Mouse (Mus musculus) midbrain, embryonic 14.5 days (tissue): ENCODE measurements at regions not wholly inside any gene's neighbourhood (a gene's known extent, or its start where the extent isn't known, plus 50 kb on each side); places are given as distances from the start of the nearest gene placed in this dataset.

ENCODE experiments used
- ATAC-seq: fragments of 200-750 bp; cut with Nextera tagmentation; 2 replicates; pipeline ENCODE4 v1.8.0; 2017; ENCODE audit warnings: moderate number of reproducible peaks, moderate library complexity; ENCODE audit not compliant: low FRiP score, low TSS enrichment
- DNase-seq: peaks from one replicate; pipeline ENCODE4 v3.0.0-alpha.2; 2015
- H3K27ac ChIP-seq: fragments of 300-500 bp; sonication (generic); replicated peaks from 2 replicates; pipeline ENCODE4 v1.5.1; 2014; ENCODE audit warnings: mild to moderate bottlenecking, low read depth, low read length, moderate library complexity
- H3K27me3 ChIP-seq: fragments of 300-500 bp; sonication (generic); 2 replicates; pipeline ENCODE4 v1.6.1; 2014; ENCODE audit warnings: low read length, control low read depth, mixed read lengths; ENCODE audit not compliant: control insufficient read depth, insufficient read depth
- H3K36me3 ChIP-seq: fragments of 300-500 bp; sonication (generic); 2 replicates; pipeline ENCODE4 v1.6.1; 2014; ENCODE audit warnings: low read length, control low read depth; ENCODE audit not compliant: control insufficient read depth, insufficient read depth
- H3K4me1 ChIP-seq: fragments of 300-500 bp; sonication (generic); 2 replicates; pipeline ENCODE4 v1.6.1; 2014; ENCODE audit warnings: mild to moderate bottlenecking, antibody characterized with exemption, low read length, control low read depth; ENCODE audit not compliant: control insufficient read depth, insufficient read depth
- H3K4me2 ChIP-seq: fragments of 300-500 bp; sonication (generic); 2 replicates; pipeline ENCODE4 v1.6.1; 2014; ENCODE audit warnings: mild to moderate bottlenecking, low read length, moderate library complexity
- H3K4me3 ChIP-seq: fragments of 300-500 bp; sonication (generic); replicated peaks from 2 replicates; pipeline ENCODE4 v1.5.1; 2014; ENCODE audit warnings: low read depth, low read length
- H3K9ac ChIP-seq: fragments of 300-500 bp; sonication (generic); replicated peaks from 2 replicates; pipeline ENCODE4 v1.6.1; 2014; ENCODE audit warnings: mild to moderate bottlenecking, low read length, moderate library complexity
- H3K9me3 ChIP-seq: fragments of 300-500 bp; sonication (generic); 2 replicates; pipeline ENCODE4 v1.6.1; 2016; ENCODE audit warnings: low read length, control low read depth, mixed read lengths; ENCODE audit not compliant: control insufficient read depth
- WGBS: fragments of 180-500 bp; shearing (Covaris S2); extraction: QIAGEN DNeasy Blood & Tissue Kit; methylation state at CpG from one replicate; pipeline ENCODE4 v1.1.7; 2014; 5-methylcytosine and 5-hydroxymethylcytosine counted together

DNA sequence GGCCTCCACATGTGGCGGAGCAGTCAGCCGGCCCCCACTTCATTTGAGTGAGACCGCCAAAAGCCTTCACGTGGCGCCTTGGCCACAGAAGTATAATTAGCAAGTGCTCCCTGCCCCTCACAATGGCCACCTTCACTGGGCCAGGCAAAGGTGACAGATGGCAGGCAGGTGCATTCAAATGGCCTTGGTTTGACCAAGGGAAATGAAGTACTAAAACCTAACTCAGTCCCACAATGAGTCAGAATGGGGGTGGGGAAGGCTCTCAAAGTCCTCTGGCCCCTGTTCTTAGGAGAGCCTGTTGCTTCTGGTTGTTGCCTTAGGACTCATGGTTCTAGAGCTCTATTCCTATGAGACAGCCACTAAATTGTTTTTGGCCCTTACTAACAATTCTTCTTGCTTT lies 147.2 kb upstream of the Bcl6 start:
- Histone ChIP-seq H3K36me3 (no peaks in the 10 kb centered on the region), H3K27ac (no peak overlapping the region), H3K27me3 (no peaks in the 10 kb centered on the region), H3K9me3 (no peaks in the 10 kb centered on the region), H3K4me3 (no peak overlapping the region), H3K4me1 (no peaks in the 10 kb centered on the region), H3K4me2 (no peak overlapping the region), H3K9ac (no peak overlapping the region)
- whole genome bisulfite sequencing = 95% methylated on average over 5 of the region's 5 CpGs
- no peak for DNase-seq
- no peak for ATAC-seq

DNA sequence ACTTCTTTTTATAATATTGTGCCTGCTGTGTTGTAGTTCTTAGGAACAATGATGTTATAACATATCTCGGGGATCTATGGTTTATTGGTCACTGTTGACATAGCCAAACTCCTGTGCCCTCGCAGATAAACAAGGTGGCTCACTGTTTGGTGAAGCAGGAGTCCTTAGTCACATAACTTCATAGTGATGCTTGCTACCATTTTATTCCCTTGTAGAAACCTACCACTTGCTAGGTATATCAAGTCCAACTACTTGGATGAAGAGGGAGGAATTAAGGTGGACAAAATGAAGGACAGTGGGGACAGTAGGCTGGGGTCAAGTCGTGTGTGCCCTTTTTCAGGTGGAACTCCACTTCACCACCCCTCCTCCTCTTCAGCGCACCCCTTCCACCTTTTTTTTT lies 146.7 kb upstream of the Bcl6 start:
- ATAC-seq (no peak), DNase-seq (no peak)
- H3K9ac ChIP-seq = no peak overlapping the region
- H3K4me3 ChIP-seq = no peak overlapping the region
- H3K27me3 ChIP-seq = no peaks in the 10 kb centered on the region
- WGBS = 96% methylated on average over 4 of the region's 4 CpGs
- H3K27ac ChIP-seq = no peak overlapping the region
- H3K4me2 ChIP-seq = no peak overlapping the region
- no peaks in the 10 kb centered on the region for H3K4me1 ChIP-seq
- H3K9me3 ChIP-seq = no peaks in the 10 kb centered on the region
- no peaks in the 10 kb centered on the region for H3K36me3 ChIP-seq

DNA sequence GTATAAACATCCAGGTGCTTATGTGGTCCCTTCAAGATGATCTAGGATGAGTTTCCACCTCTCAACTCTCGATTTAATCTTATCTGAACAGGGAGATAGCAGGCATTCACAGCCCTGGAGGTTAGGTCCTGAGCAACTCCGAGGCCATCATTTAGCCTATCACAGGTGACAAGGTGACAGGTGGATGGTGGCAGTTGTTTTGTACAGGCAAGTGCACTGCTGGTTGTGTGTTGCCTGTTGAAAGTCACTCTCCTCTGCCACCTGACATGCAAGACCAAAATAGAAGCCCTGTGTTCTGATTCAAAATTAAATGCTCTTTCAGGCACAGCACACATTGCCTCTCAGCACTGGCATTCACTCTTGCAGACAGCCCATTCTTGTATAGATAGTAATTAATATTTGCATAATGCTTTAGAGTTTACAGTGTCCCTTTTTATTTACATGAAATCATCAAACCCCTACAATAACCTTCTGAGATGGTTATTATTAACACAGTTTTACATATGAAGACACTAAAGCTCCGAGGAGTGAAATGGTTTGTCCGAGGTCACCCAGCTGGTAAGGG lies 145.9 kb upstream of the Bcl6 start:
- H3K9ac ChIP-seq = no peak overlapping the region
- no peak for DNase-seq
- H3K4me1 ChIP-seq = no peaks in the 10 kb centered on the region
- no peaks in the 10 kb centered on the region for H3K27me3 ChIP-seq
- 90% methylated on average over 4 of the region's 4 CpGs for WGBS
- H3K36me3 ChIP-seq = no peaks in the 10 kb centered on the region
- no peak overlapping the region for H3K4me3 ChIP-seq
- ATAC-seq = no peak
- H3K9me3 ChIP-seq = no peaks in the 10 kb centered on the region
- no peak overlapping the region for H3K4me2 ChIP-seq
- H3K27ac ChIP-seq = no peak overlapping the region

DNA sequence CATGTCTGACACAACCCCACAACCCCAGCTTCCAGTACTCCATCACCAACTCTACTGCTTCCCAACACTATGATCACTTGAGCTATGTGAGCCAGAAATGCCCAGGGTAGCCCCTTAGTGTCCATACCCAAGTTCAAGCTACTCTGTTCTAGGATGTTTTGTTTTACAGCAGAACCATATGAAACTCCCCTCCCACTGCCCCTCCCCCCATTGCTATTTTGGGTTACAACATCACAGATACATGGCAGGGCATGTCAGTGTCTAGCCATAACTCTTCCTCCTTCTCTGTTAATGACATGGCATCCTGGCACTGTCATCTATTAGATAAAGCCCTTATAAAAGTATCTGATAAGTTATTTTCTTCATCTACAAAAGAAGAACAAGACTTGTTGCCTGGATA lies 142.0 kb upstream of the Bcl6 start:
- Histone ChIP-seq H3K4me1 (no peaks in the 10 kb centered on the region), H3K4me3 (no peak overlapping the region), H3K9ac (no peak overlapping the region), H3K9me3 (no peaks in the 10 kb centered on the region), H3K36me3 (no peaks in the 10 kb centered on the region), H3K4me2 (no peak overlapping the region), H3K27me3 (no peaks in the 10 kb centered on the region), H3K27ac (no peak overlapping the region)
- no peak for ATAC-seq
- no peak for DNase-seq

DNA sequence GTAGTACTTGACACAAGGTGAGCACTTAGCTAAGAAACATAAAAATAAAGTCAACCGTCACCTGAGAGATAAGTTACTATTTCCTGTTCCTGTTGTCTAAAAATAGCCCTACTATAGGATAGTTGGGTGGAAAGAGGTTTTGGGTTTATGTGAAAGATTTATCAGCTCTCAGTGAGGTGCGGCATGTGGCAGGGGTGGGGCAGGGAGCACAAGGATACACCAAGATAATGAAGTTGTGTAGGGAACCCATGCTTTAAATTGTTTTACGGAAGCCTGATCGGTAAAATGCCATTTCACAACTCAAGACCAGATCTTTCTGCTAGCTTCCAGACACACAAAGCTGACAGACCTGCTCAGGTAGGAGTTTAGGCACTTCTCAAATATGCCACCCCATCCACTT lies 141.0 kb upstream of the Bcl6 start:
- ATAC-seq (no peak), DNase-seq (no peak)
- Histone ChIP-seq H3K36me3 (no peaks in the 10 kb centered on the region), H3K9me3 (no peaks in the 10 kb centered on the region), H3K9ac (no peak overlapping the region), H3K4me3 (no peak overlapping the region), H3K27ac (no peak overlapping the region), H3K27me3 (no peaks in the 10 kb centered on the region), H3K4me1 (no peaks in the 10 kb centered on the region), H3K4me2 (no peak overlapping the region)
- WGBS = 95% methylated on average over 4 of the region's 4 CpGs

DNA sequence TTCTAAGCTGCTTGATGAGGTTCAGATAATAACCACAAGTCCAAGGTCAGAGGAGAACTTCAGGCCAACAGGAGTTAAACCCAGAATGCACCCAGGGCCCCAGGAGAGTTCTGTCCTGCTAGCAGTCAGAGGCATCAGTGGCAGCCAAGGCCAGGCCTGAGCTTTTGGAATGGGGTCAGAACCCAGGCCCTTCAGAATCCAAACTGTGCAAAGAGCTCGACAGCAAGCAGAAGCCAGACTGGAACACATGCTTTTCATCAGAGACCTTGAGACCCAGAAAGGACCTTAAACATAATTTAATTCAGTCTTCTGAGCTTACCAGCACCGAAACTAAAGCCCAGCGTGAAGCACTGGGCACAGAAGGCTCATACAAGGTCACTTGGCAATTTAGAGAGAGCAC lies 139.9 kb upstream of the Bcl6 start:
- DNase-seq = no peak
- Histone ChIP-seq H3K27ac (no peak overlapping the region), H3K4me1 (no peaks in the 10 kb centered on the region), H3K4me2 (no peak overlapping the region), H3K4me3 (no peak overlapping the region), H3K9me3 (no peaks in the 10 kb centered on the region), H3K9ac (no peak overlapping the region), H3K27me3 (no peaks in the 10 kb centered on the region), H3K36me3 (no peaks in the 10 kb centered on the region)
- 50% methylated on average over 3 of the region's 3 CpGs for WGBS
- ATAC-seq = no peak

DNA sequence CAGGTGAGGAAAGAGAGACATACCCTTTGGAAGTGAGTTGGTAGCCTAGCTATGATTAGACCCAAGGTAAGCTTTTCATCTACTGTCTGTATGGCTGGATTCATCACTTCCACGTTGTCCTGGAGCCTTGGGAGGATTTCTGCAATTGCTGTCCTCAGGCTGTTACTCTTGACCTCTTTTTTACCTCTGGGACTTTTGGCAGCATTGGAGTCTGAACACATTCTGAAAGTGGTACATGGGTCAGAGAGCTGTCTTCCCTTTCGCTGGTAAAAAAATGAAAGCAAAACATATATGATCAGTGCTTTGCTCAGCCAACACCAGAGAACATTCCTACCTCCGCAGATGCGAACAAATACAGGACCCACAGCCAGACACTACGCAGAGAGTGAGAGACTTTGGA lies 136.1 kb upstream of the Bcl6 start:
- 89% methylated on average over 5 of the region's 5 CpGs for WGBS
- Histone ChIP-seq H3K27ac (no peak overlapping the region), H3K9ac (no peak overlapping the region), H3K4me2 (no peak overlapping the region), H3K4me3 (no peak overlapping the region), H3K36me3 (no peaks in the 10 kb centered on the region), H3K27me3 (no peaks in the 10 kb centered on the region), H3K9me3 (no peaks in the 10 kb centered on the region), H3K4me1 (no peaks in the 10 kb centered on the region)
- DNase-seq = no peak
- ATAC-seq = no peak

DNA sequence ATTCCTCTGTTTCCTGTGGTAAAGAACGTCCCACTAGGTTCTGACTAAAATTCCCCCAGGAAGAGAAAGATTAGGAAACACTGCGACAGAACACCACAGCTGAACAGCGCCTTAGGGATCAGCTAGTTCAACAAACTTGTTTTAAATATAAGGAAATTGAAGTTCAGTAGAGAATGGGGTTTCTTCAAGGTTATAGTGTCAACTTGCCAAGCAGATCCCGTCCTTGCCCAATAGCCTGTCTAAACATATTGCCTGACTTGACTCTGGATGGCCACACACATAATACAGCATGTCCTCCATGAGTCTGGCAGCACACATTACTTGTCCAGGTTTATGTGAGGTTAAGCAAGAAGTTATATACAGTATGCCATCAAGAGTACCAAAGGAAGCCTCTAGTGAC lies 135.4 kb upstream of the Bcl6 start:
- H3K4me3 ChIP-seq = no peak overlapping the region
- H3K4me2 ChIP-seq = no peak overlapping the region
- no peaks in the 10 kb centered on the region for H3K9me3 ChIP-seq
- no peaks in the 10 kb centered on the region for H3K27me3 ChIP-seq
- WGBS = 89% methylated on average over 4 of the region's 4 CpGs
- H3K4me1 ChIP-seq = no peaks in the 10 kb centered on the region
- H3K36me3 ChIP-seq = no peaks in the 10 kb centered on the region
- H3K27ac ChIP-seq = no peak overlapping the region
- no peak for ATAC-seq
- no peak for DNase-seq
- H3K9ac ChIP-seq = no peak overlapping the region

DNA sequence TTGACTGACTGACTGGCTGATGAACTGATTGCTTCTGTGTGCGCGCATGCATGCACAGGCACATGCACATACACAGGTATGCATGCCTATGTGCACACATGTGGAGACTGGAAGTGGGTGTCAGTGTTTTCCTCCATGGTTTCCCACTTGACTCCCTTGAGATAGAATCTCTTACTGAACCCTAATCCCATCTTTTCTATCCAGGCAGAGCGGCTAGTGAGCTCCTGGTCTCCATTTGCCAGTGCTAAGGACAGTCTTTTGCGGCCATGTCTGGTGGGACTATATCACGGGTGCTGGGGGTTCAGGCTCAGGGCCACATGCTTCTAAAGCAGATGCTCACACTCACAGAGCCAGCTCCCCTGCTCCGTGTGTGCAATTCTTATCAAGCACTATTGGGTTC lies 133.0 kb upstream of the Bcl6 start:
- Histone ChIP-seq H3K36me3 (no peaks in the 10 kb centered on the region), H3K27me3 (no peaks in the 10 kb centered on the region), H3K9ac (no peak overlapping the region), H3K27ac (no peak overlapping the region), H3K4me2 (no peak overlapping the region), H3K4me1 (no peaks in the 10 kb centered on the region), H3K9me3 (no peaks in the 10 kb centered on the region), H3K4me3 (no peak overlapping the region)
- WGBS = 94% methylated on average over 6 of the region's 6 CpGs
- ATAC-seq (no peak), DNase-seq (no peak)
